ENCODE assay signal across 12 mouse cellular contexts in the genomic region with DNA sequence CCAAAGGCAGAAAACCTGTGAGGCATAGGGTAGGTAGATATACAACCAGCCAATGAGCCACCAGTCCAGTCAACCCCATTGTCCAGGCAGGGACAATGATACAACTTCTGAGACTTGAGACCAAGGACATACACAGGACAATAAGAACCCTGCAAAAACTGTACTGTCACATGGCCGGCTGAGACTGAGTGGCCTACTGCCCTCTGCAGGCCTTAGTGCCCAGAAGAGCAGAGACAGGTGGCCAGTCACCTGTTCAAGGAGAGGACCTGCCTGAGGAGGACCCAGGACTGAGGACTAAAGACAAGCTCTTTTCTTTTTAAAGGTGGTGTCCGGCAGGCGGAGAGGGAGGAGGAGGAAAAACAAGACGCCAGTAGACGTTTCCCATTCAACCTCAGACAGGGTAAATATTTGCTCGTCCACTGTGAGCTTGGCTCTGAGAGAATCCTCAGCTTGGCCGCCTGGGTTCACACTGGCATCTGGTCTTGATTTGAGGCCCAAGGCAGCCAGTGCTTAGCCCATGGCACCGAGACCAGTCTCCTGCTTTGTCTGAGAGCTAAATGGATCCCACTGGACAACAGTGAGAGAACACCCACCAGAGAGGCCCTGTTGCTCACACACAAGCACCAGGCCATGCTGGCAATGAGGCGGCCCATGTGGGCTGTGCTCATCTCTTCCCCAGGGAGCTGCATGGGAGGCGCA. TPM values are rescaled to one million over a fixed set of nuclear protein-coding genes. Genes with fewer than 3 reads are reported as not detected.
DNase-seq lines count a peak whose midpoint lies in the region; ATAC-seq and TF ChIP-seq lines count a peak whose summit lies in the region.
"Had no signal": no experiment of that assay in that cellular context is flagged by ENCODE, and none has a peak within 500 bp of the region (broad histone marks: within the 10 kb centered on the region; RNA-seq: fewer than 3 reads in every experiment).

No protein-coding gene starts in this region.

- peaks cover 21% of the 10 kb centered on the region for H3K4me1 ChIP-seq in lung, adult 2 months (ENCODE audit: control insufficient read depth, insufficient read depth, low read length)
- H3K4me1 ChIP-seq in embryonic facial prominence, embryonic 12.5 days: peaks cover 77% of the 10 kb centered on the region

- H3K4me3 ChIP-seq in lung, adult 2 months (replicated peaks; ENCODE audit: extremely low read depth, low read depth, low read length): no peak overlapping the region
- H3K4me3 ChIP-seq in embryonic facial prominence, embryonic 12.5 days: no peak overlapping the region
- H3K4me3 ChIP-seq: heart, embryonic 12.5 days; neural tube, embryonic 13.5 days had no signal

- peak overlapping the region; percentile 69; the same call in 1 of the 2 replicates for H3K27ac ChIP-seq in embryonic facial prominence, embryonic 12.5 days
- H3K27ac ChIP-seq: neural tube, embryonic 13.5 days had no signal

- peak; percentile 32; the same call in 1 of the 2 replicates for TF ChIP-seq CTCF in lung, adult 2 months (IDR thresholded peaks at IDR 0.05; ENCODE audit: insufficient read depth, low read length)

- no peaks in the 10 kb centered on the region for H3K36me3 ChIP-seq in embryonic facial prominence, embryonic 12.5 days
- H3K36me3 ChIP-seq: heart, embryonic 12.5 days; neural tube, embryonic 13.5 days had no signal

- TF ChIP-seq POLR2A in lung, adult 2 months (IDR thresholded peaks at IDR 0.05; ENCODE audit: borderline replicate concordance, extremely low read depth, low read depth, low read length): no peak

- no peak overlapping the region for H3K4me2 ChIP-seq in embryonic facial prominence, embryonic 12.5 days (replicated peaks)
- H3K4me2 ChIP-seq: neural tube, embryonic 13.5 days had no signal

- no peaks in the 10 kb centered on the region for H3K9me3 ChIP-seq in embryonic facial prominence, embryonic 12.5 days
- H3K9me3 ChIP-seq: heart, embryonic 12.5 days; neural tube, embryonic 13.5 days had no signal

- DNase-seq in gastrocnemius, postnatal 14 days: peak; percentile 19
- DNase-seq in gastrocnemius, adult 18-20 months (ENCODE audit: low spot score): no peak
- no peak for DNase-seq in lung, adult 2 months
- DNase-seq in lung, adult 18-20 months: no peak
- DNase-seq in skeletal muscle tissue, adult 2 months (ENCODE audit: low read depth, low spot score): peak; percentile 38
- DNase-seq: right cerebral cortex, postnatal 14 days had no signal

- H3K27me3 ChIP-seq in embryonic facial prominence, embryonic 12.5 days: no peaks in the 10 kb centered on the region
- H3K27me3 ChIP-seq: heart, embryonic 12.5 days; neural tube, embryonic 13.5 days had no signal

- intact Hi-C loops in gastrocnemius, postnatal 14 days (cut with DNase I; ENCODE audit: low total_unique reads): no loop called here

- 69% methylated on average over 10 of the region's 10 CpGs for WGBS in lung, adult 2 months
- WGBS in embryonic facial prominence, embryonic 12.5 days: 48% methylated on average over 10 of the region's 10 CpGs

- H3K9ac ChIP-seq in embryonic facial prominence, embryonic 12.5 days: no peak overlapping the region
- H3K9ac ChIP-seq: heart, embryonic 12.5 days; neural tube, embryonic 13.5 days had no signal

- ATAC-seq in embryonic facial prominence, embryonic 12.5 days (ENCODE audit: insufficient number of reproducible peaks, insufficient read depth, low FRiP score, low TSS enrichment): no peak
- no peak for ATAC-seq in erythroid progenitor cell, adult 5-6 weeks (replicated peaks; ENCODE audit: low FRiP score, poor library complexity, severe bottlenecking)
- no peak for ATAC-seq in frontal cortex, adult (ENCODE audit: low TSS enrichment)
- ATAC-seq: hindbrain, embryonic 16.5 days had no signal

RNA-seq across cellular contexts. Expression of a gene that starts 56.4 kb away (rescaled TPM):
- total RNA-seq in gastrocnemius, postnatal 14 days (2021): 10 to 100 TPM; 39.3 to 40.2 TPM
- 10 to 100 TPM; 56.8 to 76.4 TPM for total RNA-seq in gastrocnemius, adult 18-20 months (2021)
- polyA plus RNA-seq in lung, adult 2 months (2012; rRNA removed): 34.6 and 41.0 TPM in 2 replicates
- polyA plus RNA-seq in embryonic facial prominence, embryonic 12.5 days (2016; fragmentation: Nextera tagmentation; extraction: Ambion mirVana): 37.4 and 38.6 TPM in 2 replicates
- total RNA-seq in erythroid progenitor cell, adult 5-6 weeks (2015; ENCODE audit: low replicate concordance): 4.7 and 5.0 TPM in 2 replicates
- total RNA-seq in erythroid progenitor cell, adult 5-6 weeks (2017; ENCODE audit: low replicate concordance): 2.6 and 13.2 TPM in 2 replicates

Comparison
In these comparisons a context has a peak if more than half of its experiments do, and no peak if none do; other contexts are left out.
1. DNase-seq: peak in gastrocnemius, postnatal 14 days (single experiment) and skeletal muscle tissue, adult 2 months (single experiment); none in gastrocnemius, adult 18-20 months (single experiment), lung, adult 2 months (single experiment) and lung, adult 18-20 months (0 of 2).